ENCODE assay signal across 17 mouse cellular contexts in the genomic region with DNA sequence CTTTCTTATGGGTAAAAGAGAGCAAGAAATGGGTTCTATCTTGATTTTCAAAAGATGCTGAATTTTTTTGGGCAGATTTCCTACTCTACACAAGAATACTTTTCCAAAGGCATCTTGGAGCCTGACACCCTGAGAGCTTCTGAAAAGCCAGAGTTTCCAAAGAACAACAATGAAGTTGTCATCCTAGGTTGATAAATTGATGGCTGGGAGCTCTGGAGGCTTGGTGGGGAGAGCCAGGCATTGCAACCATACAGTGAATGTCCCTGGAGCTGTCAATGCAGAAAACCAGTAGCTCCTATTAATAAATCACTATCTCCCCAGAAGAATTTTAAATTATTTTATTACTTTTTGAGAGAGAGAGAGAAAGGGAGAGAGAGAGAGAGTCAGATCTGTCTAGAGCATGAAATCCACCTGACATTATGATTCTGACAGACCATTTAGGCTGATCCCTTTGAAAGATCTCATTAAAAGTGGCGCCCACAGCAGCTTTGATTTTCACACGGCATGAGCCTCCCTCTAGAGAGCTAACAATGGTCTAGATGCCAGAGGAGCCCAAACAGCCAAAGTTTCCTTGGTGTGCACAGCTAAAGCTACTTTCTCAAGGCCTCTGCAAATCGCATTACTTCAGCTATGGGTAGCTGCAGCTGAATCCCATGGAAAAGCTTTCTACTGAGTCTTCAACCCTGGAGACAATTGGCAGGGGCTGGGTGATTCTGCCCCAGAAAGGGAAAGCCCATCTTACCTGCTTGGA.
A peak's percentile ranks its signal among the peaks of the same experiment; 100 is the strongest.
DNase-seq lines count a peak whose midpoint lies in the region; ATAC-seq and TF ChIP-seq lines count a peak whose summit lies in the region.
"Had no signal": no experiment of that assay in that cellular context is flagged by ENCODE, and none has a peak within 500 bp of the region (broad histone marks: within the 10 kb centered on the region; RNA-seq: fewer than 3 reads in every experiment).

No protein-coding gene starts in this region.

- peaks cover 4% of the 10 kb centered on the region; the same call in 1 of the 2 replicates for H3K9me3 ChIP-seq in forebrain, embryonic 10.5 days
- no peaks in the 10 kb centered on the region for H3K9me3 ChIP-seq in forebrain, embryonic 15.5 days
- H3K9me3 ChIP-seq in hindbrain, embryonic 14.5 days (ENCODE audit: control insufficient read depth, low read length): no peaks in the 10 kb centered on the region
- no peaks in the 10 kb centered on the region for H3K9me3 ChIP-seq in midbrain, embryonic 13.5 days
- H3K9me3 ChIP-seq: neural tube, embryonic 12.5 days had no signal

- no peaks in the 10 kb centered on the region for H3K36me3 ChIP-seq in forebrain, embryonic 10.5 days (replicated peaks)
- no peaks in the 10 kb centered on the region for H3K36me3 ChIP-seq in forebrain, embryonic 15.5 days
- H3K36me3 ChIP-seq in hindbrain, embryonic 14.5 days (replicated peaks; ENCODE audit: control insufficient read depth, insufficient read depth): no peaks in the 10 kb centered on the region
- no peaks in the 10 kb centered on the region for H3K36me3 ChIP-seq in midbrain, embryonic 13.5 days
- H3K36me3 ChIP-seq: neural tube, embryonic 12.5 days had no signal

- ATAC-seq in forebrain, embryonic 15.5 days (replicated peaks): no peak
- ATAC-seq in hindbrain, embryonic 14.5 days (ENCODE audit: low FRiP score): peak; percentile 53; the same call in 1 of the 2 replicates
- peak; percentile 90 for ATAC-seq in midbrain, embryonic 13.5 days
- ATAC-seq: inflammation-experienced regulatory T-cells, adult 6 months had no signal

- TF ChIP-seq POLR2A in brain, embryonic 14.5 days (IDR thresholded peaks at IDR 0.05; ENCODE audit: borderline replicate concordance, extremely low read depth, insufficient read depth, insufficient read length, poor library complexity, severe bottlenecking): no peak
- TF ChIP-seq POLR2A in cerebellum, adult 2 months (IDR thresholded peaks at IDR 0.05; ENCODE audit: borderline replicate concordance, insufficient read depth, low read length): no peak

- no peaks in the 10 kb centered on the region for H3K27me3 ChIP-seq in forebrain, embryonic 10.5 days (ENCODE audit: poor library complexity, severe bottlenecking)
- no peaks in the 10 kb centered on the region for H3K27me3 ChIP-seq in forebrain, embryonic 15.5 days
- H3K27me3 ChIP-seq in hindbrain, embryonic 14.5 days (ENCODE audit: control insufficient read depth, insufficient read depth, low read length): no peaks in the 10 kb centered on the region
- H3K27me3 ChIP-seq in midbrain, embryonic 13.5 days: no peaks in the 10 kb centered on the region
- no peaks in the 10 kb centered on the region for H3K27me3 ChIP-seq in cerebellum, adult 2 months (ENCODE audit: control insufficient read depth, insufficient read depth, low read length)
- H3K27me3 ChIP-seq: neural tube, embryonic 12.5 days had no signal

- TF ChIP-seq CTCF in brain, embryonic 14.5 days (IDR thresholded peaks at IDR 0.05; ENCODE audit: borderline replicate concordance, extremely low read depth, insufficient read depth, insufficient read length): no peak
- TF ChIP-seq CTCF in cerebellum, adult 2 months (IDR thresholded peaks at IDR 0.05; ENCODE audit: borderline replicate concordance, insufficient read depth, low read depth, low read length): no peak

- peak overlapping the region; percentile 68 for H3K27ac ChIP-seq in forebrain, embryonic 10.5 days
- no peak overlapping the region for H3K27ac ChIP-seq in forebrain, embryonic 15.5 days (replicated peaks)
- H3K27ac ChIP-seq in hindbrain, embryonic 14.5 days: no peak overlapping the region
- H3K27ac ChIP-seq in midbrain, embryonic 13.5 days: peak overlapping the region; percentile 53; the same call in 1 of the 2 replicates
- H3K27ac ChIP-seq in cerebellum, adult 2 months (ENCODE audit: insufficient read depth, low read length): no peak overlapping the region
- H3K27ac ChIP-seq: neural tube, embryonic 12.5 days had no signal

- 27% methylated on average over 3 of the region's 3 CpGs for WGBS in forebrain, embryonic 10.5 days
- WGBS in forebrain, embryonic 15.5 days: 12% methylated on average over 3 of the region's 3 CpGs
- 21% methylated on average over 3 of the region's 3 CpGs for WGBS in hindbrain, embryonic 14.5 days
- 8% methylated on average over 3 of the region's 3 CpGs for WGBS in midbrain, embryonic 13.5 days
- 66% methylated on average over 3 of the region's 3 CpGs for WGBS in cerebellum, adult 2 months

- no peak overlapping the region for H3K4me3 ChIP-seq in forebrain, embryonic 10.5 days
- H3K4me3 ChIP-seq in forebrain, embryonic 15.5 days: no peak overlapping the region
- no peak overlapping the region for H3K4me3 ChIP-seq in hindbrain, embryonic 14.5 days (replicated peaks; ENCODE audit: low read length)
- H3K4me3 ChIP-seq in midbrain, embryonic 13.5 days (replicated peaks): no peak overlapping the region
- no peak overlapping the region for H3K4me3 ChIP-seq in cerebellum, adult 2 months (replicated peaks; ENCODE audit: insufficient read depth, low read depth, low read length)
- H3K4me3 ChIP-seq: neural tube, embryonic 12.5 days had no signal

- H3K4me2 ChIP-seq in forebrain, embryonic 15.5 days (replicated peaks): no peak overlapping the region
- H3K4me2 ChIP-seq in hindbrain, embryonic 14.5 days (replicated peaks): no peak overlapping the region
- H3K4me2 ChIP-seq in midbrain, embryonic 13.5 days (replicated peaks): no peak overlapping the region
- H3K4me2 ChIP-seq: neural tube, embryonic 12.5 days had no signal

- no peak overlapping the region for H3K9ac ChIP-seq in forebrain, embryonic 15.5 days (replicated peaks)
- no peak overlapping the region for H3K9ac ChIP-seq in hindbrain, embryonic 14.5 days
- H3K9ac ChIP-seq in midbrain, embryonic 13.5 days (replicated peaks): no peak overlapping the region
- H3K9ac ChIP-seq: neural tube, embryonic 12.5 days had no signal

- peaks cover 34% of the 10 kb centered on the region for H3K4me1 ChIP-seq in forebrain, embryonic 10.5 days
- peaks cover 8% of the 10 kb centered on the region for H3K4me1 ChIP-seq in forebrain, embryonic 15.5 days
- H3K4me1 ChIP-seq in hindbrain, embryonic 14.5 days (replicated peaks; ENCODE audit: control insufficient read depth, insufficient read depth, low read length): peaks cover 11% of the 10 kb centered on the region
- H3K4me1 ChIP-seq in midbrain, embryonic 13.5 days (replicated peaks): peaks cover 26% of the 10 kb centered on the region
- H3K4me1 ChIP-seq in cerebellum, adult 2 months (ENCODE audit: control insufficient read depth, insufficient read depth, low read length): no peaks in the 10 kb centered on the region

- DNase-seq in forebrain, embryonic 10.5 days (ENCODE audit: extremely low spot score, low spot score): no peak
- DNase-seq in brain, embryonic 14.5 days (ENCODE audit: low read depth): peak; percentile 67
- DNase-seq in hindbrain, embryonic 14.5 days (ENCODE audit: low spot score): no peak
- DNase-seq in lung, adult 18-20 months: no peak
- DNase-seq in adrenal gland, adult (ENCODE audit: inconsistent age in 2 of 2, low spot score in 1 of 2): no peak
- DNase-seq in cerebellum, adult 2 months: no peak
- DNase-seq: adrenal gland, adult 2 months; cerebellum, adult 9-10 months; gastrocnemius, postnatal 36 days; heart, postnatal 10 days; lung, adult 2 months; lung, postnatal 36 days; thymus, postnatal 25 days had no signal

Comparison
In these comparisons a context has a peak if more than half of its experiments do, and no peak if none do; other contexts are left out.
1. H3K27ac ChIP-seq: peak in forebrain, embryonic 10.5 days (single experiment) and midbrain, embryonic 13.5 days (single experiment); none in forebrain, embryonic 15.5 days (single experiment), hindbrain, embryonic 14.5 days (single experiment) and cerebellum, adult 2 months (single experiment).